Mouse (Mus musculus): ENCODE results near the gene Dusp16.
"Not testable (repeated sequence)": the region's sequence is repeated elsewhere in the genome, so short reads cannot be mapped to it uniquely, and the experiment has no call there.

The Dusp16 gene

GRCm38 (mm10) chr6:134701211-134701602, 91.2 kb downstream of the Dusp16 start:
- DNase-seq (ENCODE audit: extremely low spot score, low read depth, low spot score), result no peak

- DNase-seq (ENCODE audit: extremely low spot score, low read depth, low spot score), result no peak
Measured at GRCm38 (mm10) chr6:134700451-134701210, 91.8 kb downstream of the Dusp16 start.

GRCm38 (mm10) chr6:134698243-134698642, 94.2 kb downstream of the Dusp16 start:
- no peak for DNase-seq (ENCODE audit: extremely low spot score, low read depth, low spot score)

- DNase-seq (ENCODE audit: extremely low spot score, low read depth, low spot score), result no peak
Measured at GRCm38 (mm10) chr6:134696554-134696953, 95.9 kb downstream of the Dusp16 start.

- no peak for DNase-seq (ENCODE audit: extremely low spot score, low read depth, low spot score)
Measured at GRCm38 (mm10) chr6:134696146-134696545, 96.3 kb downstream of the Dusp16 start.

- no peak for DNase-seq (ENCODE audit: extremely low spot score, low read depth, low spot score)
Measured at GRCm38 (mm10) chr6:134695625-134696024, 96.8 kb downstream of the Dusp16 start.

- no peak for DNase-seq (ENCODE audit: extremely low spot score, low read depth, low spot score)
Measured at GRCm38 (mm10) chr6:134694988-134695387, 97.4 kb downstream of the Dusp16 start.

- no peak for DNase-seq (ENCODE audit: extremely low spot score, low read depth, low spot score)
Measured at GRCm38 (mm10) chr6:134694498-134694897, 97.9 kb downstream of the Dusp16 start.

- DNase-seq (ENCODE audit: extremely low spot score, low read depth, low spot score), result no peak
Measured at GRCm38 (mm10) chr6:134685515-134685914, 106.9 kb downstream of the Dusp16 start.

- no peak for DNase-seq (ENCODE audit: extremely low spot score, low read depth, low spot score)
Measured at GRCm38 (mm10) chr6:134685040-134685439, 107.4 kb downstream of the Dusp16 start.

GRCm38 (mm10) chr6:134684354-134684915, 108.0 kb downstream of the Dusp16 start:
- no peak for DNase-seq (ENCODE audit: extremely low spot score, low read depth, low spot score)

GRCm38 (mm10) chr6:134679330-134679729, 113.1 kb downstream of the Dusp16 start:
- not testable (repeated sequence) for DNase-seq (ENCODE audit: extremely low spot score, low read depth, low spot score)

- no peak for DNase-seq (ENCODE audit: extremely low spot score, low read depth, low spot score)
Measured at GRCm38 (mm10) chr6:134678037-134678436, 114.4 kb downstream of the Dusp16 start.

GRCm38 (mm10) chr6:134677504-134677903, 114.9 kb downstream of the Dusp16 start:
- DNase-seq (ENCODE audit: extremely low spot score, low read depth, low spot score), result no peak

GRCm38 (mm10) chr6:134673712-134674111, 118.7 kb downstream of the Dusp16 start:
- not testable (repeated sequence) for DNase-seq (ENCODE audit: extremely low spot score, low read depth, low spot score)

- no peak for DNase-seq (ENCODE audit: extremely low spot score, low read depth, low spot score)
Measured at GRCm38 (mm10) chr6:134670881-134671411, 121.5 kb downstream of the Dusp16 start.

GRCm38 (mm10) chr6:134669179-134669865, 123.1 kb downstream of the Dusp16 start:
- DNase-seq (ENCODE audit: extremely low spot score, low read depth, low spot score), result no peak

- DNase-seq (ENCODE audit: extremely low spot score, low read depth, low spot score), result no peak
Measured at GRCm38 (mm10) chr6:134668519-134668918, 123.9 kb downstream of the Dusp16 start.

- DNase-seq (ENCODE audit: extremely low spot score, low read depth, low spot score), result no peak
Measured at GRCm38 (mm10) chr6:134665817-134666216, 126.6 kb downstream of the Dusp16 start.

Data from hindlimb bud, embryonic 11.5 days (tissue).